Mouse (Mus musculus) lung, adult 2 months (tissue): ENCODE data around the gene Med9. TPM values are rescaled to one million over a fixed set of nuclear protein-coding genes. Genes with fewer than 3 reads are reported as not detected.

ENCODE experiments used
- DNase-seq: peaks from one replicate; pipeline ENCODE4 v3.0.0; 2022
- H3K4me1 ChIP-seq: fragments of 200-500 bp; 2 replicates; pipeline ENCODE4 v1.6.1; 2011; ENCODE audit warnings: low read length; ENCODE audit not compliant: control insufficient read depth, insufficient read depth
- H3K4me3 ChIP-seq: fragments of 200-500 bp; replicated peaks from 2 replicates; pipeline ENCODE3; 2011; ENCODE audit warnings: low read depth, mild to moderate bottlenecking, control low read depth, low read length; ENCODE audit errors: extremely low read depth
- CTCF ChIP-seq: fragments of 200-500 bp; IDR thresholded peaks from 2 replicates; pipeline ENCODE4 v1.5.1; 2011; ENCODE audit warnings: mild to moderate bottlenecking, low read length, control low read depth; ENCODE audit not compliant: insufficient read depth
- POLR2A ChIP-seq: fragments of 200-500 bp; IDR thresholded peaks from 2 replicates; pipeline ENCODE4 v1.6.1; 2011; ENCODE audit warnings: low read depth, mild to moderate bottlenecking, control low read depth, low read length, borderline replicate concordance; ENCODE audit errors: extremely low read depth
- WGBS: fragments of 180-500 bp; shearing (Covaris S2); methylation state at CpG from one replicate; pipeline ENCODE4 v1.1.7; 2018; 5-methylcytosine and 5-hydroxymethylcytosine counted together
- polyA plus RNA-seq: library from polyadenylated mRNA; depleted of rRNA; stranded (reverse); fragments of >200 nt; gene quantifications from 2 replicates; pipeline ENCODE4 v1.2.3, GENCODE M21; 2012; rRNA removed

The Med9 gene
- polyA plus RNA-seq, 1 experiment = 21.5 TPM

GRCm38 (mm10) chr11:59977831-59978230, 29.8 kb downstream of the Med9 start:
- H3K4me3 ChIP-seq = no peak overlapping the region
- 78% methylated on average over 5 of the region's 5 CpGs for WGBS
- no peak for DNase-seq
- no peak for TF ChIP-seq POLR2A
- no peak for TF ChIP-seq CTCF
- no peaks in the 10 kb centered on the region for H3K4me1 ChIP-seq

DNA sequence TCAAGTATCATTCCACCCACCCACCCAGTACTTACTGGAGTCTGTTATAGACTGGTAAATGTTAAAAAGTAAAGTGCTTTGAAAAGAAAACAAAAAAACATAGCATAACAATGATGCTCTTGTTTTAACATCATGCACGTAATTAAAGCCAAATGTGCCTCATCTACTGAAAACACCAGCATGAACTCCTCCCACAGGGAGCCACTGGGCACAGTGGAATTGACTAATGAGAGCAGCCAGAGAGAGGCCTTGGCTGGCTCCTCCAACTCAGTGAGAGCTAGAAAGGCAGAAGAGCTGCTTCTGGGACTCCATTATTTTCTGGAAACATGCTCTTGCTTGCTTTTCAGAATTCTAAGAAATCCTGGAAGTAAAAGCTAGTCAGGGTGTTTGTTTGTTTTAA, 41.4 kb downstream of the Med9 start:
- Histone ChIP-seq H3K4me1 (no peaks in the 10 kb centered on the region), H3K4me3 (no peak overlapping the region)
- TF ChIP-seq CTCF (no peak), POLR2A (no peak)
- 79% methylated on average over 1 of the region's 1 CpGs for WGBS
- DNase-seq = no peak

DNA sequence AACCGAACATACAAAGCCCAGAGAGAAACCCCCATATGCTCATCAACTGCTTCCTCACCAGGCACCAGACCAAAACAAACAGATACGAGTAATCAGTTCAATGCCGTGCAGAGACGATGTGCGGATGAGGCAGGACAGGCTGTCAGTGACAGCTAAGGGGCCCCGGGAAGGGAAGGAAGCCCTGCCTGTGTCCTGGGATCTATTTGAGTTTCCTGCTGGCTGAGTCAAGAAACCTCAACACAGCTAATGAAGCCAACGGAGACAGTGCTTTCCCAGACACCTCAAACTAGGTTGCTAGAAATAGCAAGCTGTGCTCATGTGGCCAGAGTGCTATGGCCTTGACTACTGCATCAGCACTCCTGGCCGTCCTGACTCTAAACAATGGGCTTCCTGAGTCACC, 43.4 kb downstream of the Med9 start:
- DNase-seq = peak; percentile 14
- no peak for TF ChIP-seq POLR2A
- Histone ChIP-seq H3K4me3 (no peak overlapping the region), H3K4me1 (no peaks in the 10 kb centered on the region)
- 29% methylated on average over 8 of the region's 8 CpGs for WGBS

DNA sequence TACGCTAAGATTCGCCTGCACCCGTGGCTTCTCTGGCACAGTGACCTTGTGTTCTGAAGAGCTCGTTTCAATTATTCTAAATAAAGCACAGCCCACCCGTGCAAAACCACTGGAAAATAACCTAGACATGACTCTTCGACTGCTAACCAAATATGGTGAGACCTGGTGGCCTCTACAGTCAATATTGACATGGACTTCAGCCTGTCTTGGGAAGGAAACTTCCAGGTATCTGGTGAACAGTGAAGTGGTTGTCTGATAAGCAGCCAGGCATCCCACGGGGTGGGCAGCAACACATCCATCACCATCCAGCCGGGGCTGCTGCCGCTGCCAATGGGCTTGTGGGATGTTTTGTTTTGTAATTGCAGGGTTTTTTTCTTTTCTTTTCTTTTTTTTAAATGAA, 46.3 kb downstream of the Med9 start:
- no peak for TF ChIP-seq POLR2A
- no peak for TF ChIP-seq CTCF
- DNase-seq = no peak
- H3K4me3 ChIP-seq = no peak overlapping the region
- H3K4me1 ChIP-seq = no peaks in the 10 kb centered on the region
- WGBS = 38% methylated on average over 9 of the region's 9 CpGs

DNA sequence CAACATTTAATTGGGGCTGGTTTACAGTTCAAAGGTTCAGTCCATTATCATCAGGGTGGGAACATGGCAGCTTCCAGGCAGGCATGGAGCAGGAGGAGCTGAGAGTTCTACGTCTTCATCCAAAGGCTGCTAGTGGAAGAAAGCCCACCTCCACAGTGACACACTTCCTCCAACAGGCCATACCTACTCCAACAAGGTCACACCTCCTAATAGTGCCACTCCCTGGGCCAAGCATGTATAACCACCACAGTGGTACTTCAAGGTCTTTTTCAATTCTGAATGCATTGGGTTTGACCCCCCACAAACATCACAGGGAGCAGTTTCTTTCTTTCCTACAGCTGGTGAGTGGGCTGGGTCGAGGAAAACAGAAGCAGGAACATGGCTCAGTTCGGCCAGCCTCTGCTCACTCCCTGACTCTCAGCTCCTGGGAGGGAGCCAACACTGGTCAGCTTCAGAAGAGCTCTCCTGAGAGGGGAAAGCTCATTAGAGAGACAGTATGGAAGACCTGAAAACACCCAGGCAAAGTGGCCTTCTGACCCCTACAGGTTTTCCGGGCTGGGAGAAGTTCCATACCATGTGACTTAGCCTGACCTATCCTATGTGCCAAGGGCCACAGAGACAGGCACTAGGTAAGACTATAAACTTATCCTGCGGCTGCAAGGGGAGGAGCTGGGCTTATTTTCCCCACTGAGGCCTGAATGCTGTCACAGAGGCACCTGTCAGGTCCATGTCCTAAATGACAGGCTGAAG, 53.4 kb downstream of the Med9 start:
- WGBS = 72% methylated on average over 5 of the region's 5 CpGs
- TF ChIP-seq CTCF (no peak), POLR2A (no peak)
- DNase-seq = no peak

DNA sequence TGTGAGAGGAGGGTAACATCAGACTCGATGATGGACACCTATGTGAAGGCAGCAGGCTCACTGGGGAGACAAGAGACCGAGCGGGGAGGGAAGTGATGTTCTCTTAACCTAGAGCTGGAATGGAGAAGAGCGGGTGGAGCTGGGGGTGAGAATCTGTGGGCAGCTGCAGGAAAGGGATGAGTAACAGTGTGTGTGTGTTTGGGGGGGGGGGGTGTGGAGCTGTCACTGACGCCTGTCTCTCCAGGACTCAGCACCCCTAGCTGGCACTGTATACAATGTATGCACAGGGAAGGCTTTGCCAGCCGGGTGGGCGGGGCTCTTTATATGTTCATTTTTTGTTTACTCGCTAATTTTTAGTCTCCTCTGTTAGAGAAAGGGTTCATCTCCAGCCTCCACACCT, 55.8 kb downstream of the Med9 start:
- Histone ChIP-seq H3K4me3 (no peak overlapping the region), H3K4me1 (no peaks in the 10 kb centered on the region)
- WGBS = 75% methylated on average over 8 of the region's 8 CpGs
- DNase-seq = no peak
- TF ChIP-seq POLR2A = no peak
- TF ChIP-seq CTCF = no peak

More for the DNA sequence above, 53.4 kb downstream of the Med9 start:
- Histone ChIP-seq H3K4me3 (no peak overlapping the region), H3K4me1 (no peaks in the 10 kb centered on the region)

- Histone ChIP-seq H3K4me1 (no peaks in the 10 kb centered on the region), H3K4me3 (no peak overlapping the region)
- TF ChIP-seq CTCF (no peak), POLR2A (no peak)
- no peak for DNase-seq
- 77% methylated on average over 6 of the region's 6 CpGs for WGBS
Observed at GRCm38 (mm10) chr11:60004716-60005115, 56.7 kb downstream of the Med9 start.

DNA sequence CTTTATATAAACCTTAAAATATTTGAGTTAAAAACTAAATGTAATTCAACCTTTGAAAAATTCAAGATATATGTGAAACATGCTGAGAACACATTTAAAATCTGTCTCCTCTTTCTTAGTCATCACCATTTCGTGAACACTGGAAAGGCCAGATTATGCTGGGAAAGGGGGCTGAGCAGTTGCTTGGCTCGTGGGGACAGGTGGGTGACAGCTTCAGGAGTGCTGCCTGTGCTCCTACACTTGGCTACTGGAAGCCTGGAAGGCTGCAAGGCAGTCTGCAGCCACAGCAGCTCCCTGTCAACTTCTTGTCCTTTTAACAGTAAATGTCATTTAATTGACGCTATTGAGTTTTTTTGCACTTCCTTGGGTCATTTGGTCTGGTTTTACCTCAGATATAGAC, 57.9 kb downstream of the Med9 start:
- DNase-seq = no peak
- H3K4me3 ChIP-seq = no peak overlapping the region
- H3K4me1 ChIP-seq = no peaks in the 10 kb centered on the region
- 67% methylated on average over 3 of the region's 3 CpGs for WGBS
- no peak for TF ChIP-seq POLR2A
- TF ChIP-seq CTCF = no peak

- TF ChIP-seq POLR2A = no peak
- Histone ChIP-seq H3K4me3 (no peak overlapping the region), H3K4me1 (no peaks in the 10 kb centered on the region)
- WGBS = 80% methylated on average over 3 of the region's 3 CpGs
- no peak for DNase-seq
Observed at GRCm38 (mm10) chr11:60009451-60009850, 61.4 kb downstream of the Med9 start.

DNA sequence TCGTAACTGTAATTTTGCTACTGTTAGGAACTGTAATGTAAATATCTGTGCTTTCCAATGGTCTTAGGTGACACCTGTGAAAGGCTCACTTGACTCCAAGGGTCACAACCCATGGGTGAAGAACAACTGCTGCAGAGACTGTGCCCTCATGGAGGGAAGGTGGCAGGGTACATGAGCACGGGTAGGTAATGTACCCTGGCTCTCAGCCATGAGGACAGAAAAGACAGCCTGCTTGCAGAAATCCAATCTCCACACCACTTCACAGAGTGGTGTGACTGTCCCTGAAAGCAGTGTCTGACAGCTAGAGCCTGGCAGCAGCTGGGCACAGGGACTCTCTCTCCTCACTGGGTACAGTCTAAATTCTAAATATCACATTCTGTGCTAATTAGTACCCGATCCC, 63.5 kb downstream of the Med9 start:
- no peaks in the 10 kb centered on the region for H3K4me1 ChIP-seq
- no peak overlapping the region for H3K4me3 ChIP-seq
- WGBS = 82% methylated on average over 3 of the region's 3 CpGs
- DNase-seq = no peak
- TF ChIP-seq POLR2A = no peak
- no peak for TF ChIP-seq CTCF

Other genes with a start within 250 kb of the Med9 start
- 2.0 and 2.9 TPM in 2 replicates for gene Pld6, start 160.6 kb upstream of the Med9 start, polyA plus RNA-seq
- gene Flcn, start 138.2 kb upstream of the Med9 start, polyA plus RNA-seq = 58.9 and 59.6 TPM in 2 replicates
- gene Nt5m, start 108.8 kb upstream of the Med9 start, polyA plus RNA-seq = 18.5 and 19.0 TPM in 2 replicates
- 12.3 and 17.7 TPM in 2 replicates for gene Cops3, start 108.4 kb upstream of the Med9 start, polyA plus RNA-seq
- gene Rasd1, start 16.7 kb downstream of the Med9 start, polyA plus RNA-seq = 3.0 and 4.3 TPM in 2 replicates
- 6.4 and 7.0 TPM in 2 replicates for gene Pemt, start 98.3 kb downstream of the Med9 start, polyA plus RNA-seq
- 46.4 and 47.3 TPM in 2 replicates for gene Rai1, start 156.8 kb downstream of the Med9 start, polyA plus RNA-seq